Mouse (Mus musculus) liver, embryonic 14.5 days (tissue): Measurements from ENCODE around the gene Mtus2. TPM values are rescaled to one million over a fixed set of nuclear protein-coding genes. Genes with fewer than 3 reads are reported as not detected.
"Not testable (repeated sequence)": the region's sequence is repeated elsewhere in the genome, so short reads cannot be mapped to it uniquely, and the experiment has no call there.

ENCODE experiments used
- ATAC-seq: fragments of 200-750 bp; cut with Nextera tagmentation; 2 replicates; pipeline ENCODE4 v1.8.0; 2017; ENCODE audit warnings: moderate number of reproducible peaks, mild to moderate bottlenecking, moderate library complexity; ENCODE audit not compliant: insufficient read depth
- DNase-seq, 3 experiments: peaks; one replicate each; pipeline ENCODE4 v3.0.0-alpha.2; 2012 to 2013; ENCODE audit warnings: low read depth in 3 of 3, low spot score in 3 of 3
- H3K27ac ChIP-seq: fragments of 300-500 bp; sonication (generic); 2 replicates; pipeline ENCODE4 v1.5.1; 2014; ENCODE audit warnings: moderate library complexity, mild to moderate bottlenecking, control low read depth, inconsistent platforms
- H3K27me3 ChIP-seq: fragments of 300-500 bp; sonication (generic); 2 replicates; pipeline ENCODE4 v1.6.1; 2014; ENCODE audit warnings: mild to moderate bottlenecking, low read length, moderate library complexity; ENCODE audit not compliant: control insufficient read depth, insufficient read depth
- H3K36me3 ChIP-seq: fragments of 300-500 bp; sonication (generic); replicated peaks from 2 replicates; pipeline ENCODE4 v1.6.1; 2014; ENCODE audit warnings: low read depth; ENCODE audit not compliant: control insufficient read depth, insufficient read depth
- H3K4me1 ChIP-seq, 2 experiments: fragments of 200-500 bp in 1 of 2; fragments of 300-500 bp in 1 of 2; sonication (generic) in 1 of 2; replicated peaks; 2 replicates each; pipeline ENCODE4 v1.6.1; 2012 to 2014; ENCODE audit warnings: antibody characterized with exemption in 1 of 2, inconsistent platforms in 1 of 2, low read length in 1 of 2; ENCODE audit not compliant: control insufficient read depth in 2 of 2, insufficient read depth in 2 of 2
- H3K4me2 ChIP-seq: fragments of 300-500 bp; sonication (generic); 2 replicates; pipeline ENCODE4 v1.6.1; 2014; ENCODE audit warnings: low read depth, mild to moderate bottlenecking, control low read depth, moderate library complexity
- H3K4me3 ChIP-seq, 2 experiments: fragments of 200-500 bp in 1 of 2; fragments of 300-500 bp in 1 of 2; sonication (generic) in 1 of 2; 2 replicates each; pipeline ENCODE4 v1.5.1; 2012 to 2014; ENCODE audit warnings: low read depth in 2 of 2, low read length in 2 of 2, mild to moderate bottlenecking in 2 of 2, control low read depth in 1 of 2, inconsistent platforms in 1 of 2, moderate library complexity in 1 of 2; ENCODE audit not compliant: insufficient read depth in 1 of 2
- H3K9ac ChIP-seq: fragments of 300-500 bp; sonication (generic); replicated peaks from 2 replicates; pipeline ENCODE4 v1.6.1; 2014; ENCODE audit warnings: mild to moderate bottlenecking, control low read depth, moderate library complexity
- H3K9me3 ChIP-seq: fragments of 300-500 bp; sonication (generic); 2 replicates; pipeline ENCODE4 v1.6.1; 2016; ENCODE audit warnings: low read length, mixed read lengths; ENCODE audit not compliant: control insufficient read depth
- CTCF ChIP-seq: IDR thresholded peaks from 2 replicates; pipeline ENCODE4 v1.5.1; 2016; ENCODE audit warnings: antibody characterized with exemption, low read depth, control low read depth
- EP300 ChIP-seq: IDR thresholded peaks from 2 replicates; pipeline ENCODE4 v1.6.1; 2016; ENCODE audit warnings: antibody characterized with exemption, low read depth
- WGBS: fragments of 180-500 bp; shearing (Covaris S2); extraction: QIAGEN DNeasy Blood & Tissue Kit; methylation state at CpG from one replicate; pipeline ENCODE4 v1.1.7; 2014; ENCODE audit not compliant: insufficient replicate concordance; 5-methylcytosine and 5-hydroxymethylcytosine counted together
- polyA plus RNA-seq, 2 experiments: library from polyadenylated mRNA; depleted of rRNA in 1 of 2; stranded (reverse) in 1 of 2; unstranded in 1 of 2; fragments of >200 nt; fragmentation: Nextera tagmentation in 1 of 2; extraction: Ambion mirVana in 1 of 2; gene quantifications; 2 replicates each; pipeline versions ENCODE4 v1.2.1 to v1.2.3; 2012 to 2014

The Mtus2 gene
- polyA plus RNA-seq, 2 experiments, result 0.48 to 0.80 TPM

DNA sequence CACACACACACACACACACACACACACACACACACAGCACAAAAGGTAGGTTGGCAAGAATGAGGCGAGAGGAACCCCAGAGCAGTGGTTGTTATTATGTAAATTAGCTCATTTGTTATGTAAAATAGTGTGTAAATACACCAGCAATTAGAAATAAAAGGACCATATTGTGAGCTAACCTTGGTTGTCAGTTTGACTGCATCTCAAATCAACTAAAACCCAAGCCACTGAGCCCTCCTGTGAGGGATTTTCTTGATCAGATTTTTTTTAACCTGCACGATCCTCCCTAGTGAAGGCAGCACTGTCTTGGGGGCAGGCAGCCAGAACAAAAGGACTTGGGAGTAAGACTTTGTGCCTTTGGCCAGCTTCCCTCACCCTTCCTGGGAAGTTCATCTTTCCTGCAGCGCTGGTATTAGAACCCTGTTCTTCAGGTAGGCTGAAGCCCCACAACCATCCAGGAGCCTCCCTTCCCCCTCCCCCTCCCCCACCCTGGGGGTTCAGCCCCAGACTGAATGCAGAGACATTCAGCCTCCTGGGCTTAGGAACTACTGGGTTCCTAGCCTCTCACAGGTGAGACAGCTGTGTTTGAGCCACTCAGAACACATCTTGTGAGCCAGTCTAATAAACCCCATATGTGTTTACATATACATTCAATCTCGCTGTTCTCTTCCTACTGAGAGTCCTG is 218.8 kb downstream of the Mtus2 start:
- DNase-seq (no peak), ATAC-seq (no peak)
- H3K27ac ChIP-seq, result no peak overlapping the region
- 42% methylated on average over 4 of the region's 4 CpGs for WGBS
- no peak overlapping the region for H3K4me2 ChIP-seq
- no peak overlapping the region for H3K4me3 ChIP-seq
- H3K4me1 ChIP-seq, result no peaks in the 10 kb centered on the region
- H3K9ac ChIP-seq, result no peak overlapping the region
- no peaks in the 10 kb centered on the region for H3K27me3 ChIP-seq
- H3K9me3 ChIP-seq, result no peaks in the 10 kb centered on the region
- TF ChIP-seq EP300, result no peak
- TF ChIP-seq CTCF, result no peak
- H3K36me3 ChIP-seq, result no peaks in the 10 kb centered on the region

- not testable (repeated sequence) for H3K9me3 ChIP-seq, H3K9ac ChIP-seq, ATAC-seq, H3K27me3 ChIP-seq, H3K4me3 ChIP-seq, H3K36me3 ChIP-seq, H3K4me1 ChIP-seq, H3K4me2 ChIP-seq, DNase-seq, H3K27ac ChIP-seq
- 63% methylated on average over 8 of the region's 8 CpGs for WGBS
Observed at GRCm38 (mm10) chr5:148176539-148176938, 219.4 kb downstream of the Mtus2 start.

GRCm38 (mm10) chr5:148179231-148179630 is 222.1 kb downstream of the Mtus2 start:
- Histone ChIP-seq H3K9ac (no peak overlapping the region), H3K9me3 (no peaks in the 10 kb centered on the region), H3K36me3 (no peaks in the 10 kb centered on the region), H3K4me2 (no peak overlapping the region), H3K27ac (no peak overlapping the region), H3K27me3 (no peaks in the 10 kb centered on the region), H3K4me1 (no peaks in the 10 kb centered on the region), H3K4me3 (no peak overlapping the region)
- DNase-seq, result no peak
- ATAC-seq, result no peak
- TF ChIP-seq EP300, result no peak
- TF ChIP-seq CTCF, result no peak
- 56% methylated on average over 7 of the region's 7 CpGs for WGBS

- Histone ChIP-seq H3K4me2 (no peak overlapping the region), H3K27ac (no peak overlapping the region), H3K4me1 (no peaks in the 10 kb centered on the region), H3K27me3 (no peaks in the 10 kb centered on the region), H3K4me3 (no peak overlapping the region), H3K9ac (no peak overlapping the region), H3K36me3 (no peaks in the 10 kb centered on the region), H3K9me3 (no peaks in the 10 kb centered on the region)
- peak; percentile 71 for TF ChIP-seq CTCF
- TF ChIP-seq EP300, result no peak
- WGBS, result 23% methylated on average over 13 of the region's 13 CpGs
- DNase-seq (no peak), ATAC-seq (no peak)
Observed at GRCm38 (mm10) chr5:148180590-148181307, 223.6 kb downstream of the Mtus2 start.

- DNase-seq, result no peak
Observed at GRCm38 (mm10) chr5:148181308-148181630, 224.1 kb downstream of the Mtus2 start.

More at GRCm38 (mm10) chr5:148181308-148181630, 224.1 kb downstream of the Mtus2 start:
- H3K4me2 ChIP-seq, result no peak overlapping the region
- H3K27ac ChIP-seq, result no peak overlapping the region
- 34% methylated on average over 4 of the region's 4 CpGs for WGBS
- H3K9me3 ChIP-seq, result peaks cover 3% of the 10 kb centered on the region; the same call in 1 of the 2 replicates
- no peaks in the 10 kb centered on the region for H3K36me3 ChIP-seq
- no peak for ATAC-seq
- H3K27me3 ChIP-seq, result no peaks in the 10 kb centered on the region
- H3K4me3 ChIP-seq, result no peak overlapping the region
- H3K4me1 ChIP-seq, result no peaks in the 10 kb centered on the region
- TF ChIP-seq CTCF (no peak), EP300 (no peak)
- no peak overlapping the region for H3K9ac ChIP-seq
